Mouse (Mus musculus) small intestine, adult 2 months (tissue): ENCODE results near the gene Spindoc.

Experiments
- CTCF ChIP-seq: fragments of 200-500 bp; IDR thresholded peaks from 2 replicates; pipeline ENCODE4 v1.5.1; 2012; ENCODE audit warnings: low read depth, mild to moderate bottlenecking, control low read depth, inconsistent platforms, low read length, moderate library complexity, mixed read lengths; ENCODE audit not compliant: insufficient replicate concordance, insufficient read length; ENCODE audit errors: extremely low read depth
- POLR2A ChIP-seq: fragments of 200-500 bp; IDR thresholded peaks from 2 replicates; pipeline ENCODE4 v1.6.1; 2012; ENCODE audit warnings: low read depth, mild to moderate bottlenecking, control low read depth, inconsistent platforms, low read length, moderate library complexity

- TF ChIP-seq CTCF, result no peak
- no peak for TF ChIP-seq POLR2A
Measured at GRCm38 (mm10) chr19:7423656-7424030, 40.8 kb upstream of the Spindoc start.
